Mouse (Mus musculus): Measurements from ENCODE around the gene Nms. TPM values are rescaled to one million over a fixed set of nuclear protein-coding genes. Genes with fewer than 3 reads are reported as not detected.

Nms gene
- polyA plus RNA-seq, 1 experiment from 2014 or later = 0.53 TPM

GRCm38 (mm10) chr1:38985308-38985707 is 46.4 kb downstream of the Nms start, which contains the start of gene Pdcl3:
TSS of gene Pdcl3 (plus strand) at chr1:38985608.
- ATAC-seq = no peak
- Histone ChIP-seq H3K4me2 (ENCODE audit: low read length) (no peak within 1 kb of the TSS), H3K27ac (ENCODE audit: low read depth, low read length) (no peak within 1 kb of the TSS), H3K4me3 (ENCODE audit: low read depth, low read length) (no peak within 1 kb of the TSS), H3K27me3 (replicated peaks; ENCODE audit: control insufficient read depth, insufficient read depth, low read length) (no peaks in the 10 kb centered on the region), H3K9ac (ENCODE audit: low read length) (no peak within 1 kb of the TSS), H3K36me3 (ENCODE audit: control insufficient read depth, insufficient read depth, low read length) (no peaks in the 10 kb centered on the region), H3K9me3 (replicated peaks; ENCODE audit: control insufficient read depth, low read length) (no peaks in the 10 kb centered on the region), H3K4me1 (ENCODE audit: control insufficient read depth, insufficient read depth, low read length) (peaks cover 7% of the 10 kb centered on the region)
- DNase-seq (ENCODE audit: low spot score) = no peak
- 83% methylated on average over 3 of the region's 3 CpGs for WGBS

- peak overlapping the region; percentile 74 for H3K4me3 ChIP-seq (ENCODE audit: low read depth, low read length)
- H3K4me2 ChIP-seq (ENCODE audit: low read length) = peak overlapping the region; percentile 87
- peak overlapping the region; percentile 78 for H3K9ac ChIP-seq (ENCODE audit: low read length)
- H3K9me3 ChIP-seq (replicated peaks; ENCODE audit: control insufficient read depth, low read length) = no peaks in the 10 kb centered on the region
- peak overlapping the region; percentile 6; the same call in 1 of the 2 replicates for H3K27ac ChIP-seq (ENCODE audit: low read depth, low read length)
- H3K36me3 ChIP-seq (ENCODE audit: control insufficient read depth, insufficient read depth, low read length) = peaks cover 9% of the 10 kb centered on the region; the same call in 1 of the 2 replicates
- 4% methylated on average over 38 of the region's 38 CpGs for WGBS
- ATAC-seq (peak; percentile 99), DNase-seq (ENCODE audit: low spot score) (peak; percentile 98)
- H3K4me1 ChIP-seq (ENCODE audit: control insufficient read depth, insufficient read depth, low read length) = peaks cover 7% of the 10 kb centered on the region
- no peaks in the 10 kb centered on the region for H3K27me3 ChIP-seq (replicated peaks; ENCODE audit: control insufficient read depth, insufficient read depth, low read length)
Measured at GRCm38 (mm10) chr1:38987080-38987864, 48.3 kb downstream of the Nms start.

DNA sequence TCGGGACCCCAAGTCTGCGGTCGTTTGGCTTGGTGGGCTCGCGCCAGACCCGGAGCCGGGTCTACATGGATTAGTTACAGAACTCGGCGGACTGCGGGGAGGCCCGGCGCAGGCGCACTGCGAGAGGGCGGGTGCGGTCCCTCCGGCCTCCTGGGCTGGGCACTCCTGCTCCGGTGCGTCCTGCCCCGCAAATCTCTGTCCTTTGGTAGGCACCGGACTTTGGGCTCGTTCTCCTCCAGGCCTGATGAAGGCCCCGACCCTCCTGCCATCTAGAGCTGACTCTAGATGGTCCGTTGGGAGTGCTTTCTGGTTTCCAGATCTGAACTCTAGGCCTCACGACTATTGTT is 48.9 kb downstream of the Nms start:
- H3K9me3 ChIP-seq (replicated peaks; ENCODE audit: control insufficient read depth, low read length) = no peaks in the 10 kb centered on the region
- no peaks in the 10 kb centered on the region for H3K27me3 ChIP-seq (replicated peaks; ENCODE audit: control insufficient read depth, insufficient read depth, low read length)
- DNase-seq (ENCODE audit: low spot score) (no peak), ATAC-seq (peak; percentile 87)
- peak overlapping the region; percentile 74 for H3K4me3 ChIP-seq (ENCODE audit: low read depth, low read length)
- H3K4me2 ChIP-seq (ENCODE audit: low read length) = peak overlapping the region; percentile 87
- H3K36me3 ChIP-seq (ENCODE audit: control insufficient read depth, insufficient read depth, low read length) = peaks cover 14% of the 10 kb centered on the region; the same call in 1 of the 2 replicates
- H3K27ac ChIP-seq (ENCODE audit: low read depth, low read length) = peak overlapping the region; percentile 6; the same call in 1 of the 2 replicates
- 1% methylated on average over 25 of the region's 25 CpGs for WGBS
- H3K4me1 ChIP-seq (ENCODE audit: control insufficient read depth, insufficient read depth, low read length) = peaks cover 7% of the 10 kb centered on the region
- H3K9ac ChIP-seq (ENCODE audit: low read length) = peak overlapping the region; percentile 78

DNA sequence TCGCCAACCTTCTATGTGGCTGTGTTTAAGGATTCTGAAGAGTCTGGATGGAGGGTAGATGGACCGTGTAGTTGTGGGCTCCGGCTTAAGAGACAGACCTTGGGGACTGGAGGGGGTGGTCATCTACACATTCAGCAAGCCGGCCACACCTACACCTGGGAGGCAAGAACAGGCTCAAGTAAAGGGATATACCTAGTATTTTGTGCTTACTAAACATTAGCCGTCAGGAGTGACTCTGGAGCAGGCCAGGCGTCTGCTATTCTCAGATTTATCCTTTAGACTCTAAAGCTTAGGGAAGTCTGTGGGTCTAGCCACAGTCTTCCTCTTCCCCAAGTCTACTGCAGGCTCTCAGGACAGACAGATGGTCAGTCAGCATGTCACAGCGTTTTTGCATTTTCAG is 49.4 kb downstream of the Nms start:
- H3K4me2 ChIP-seq (ENCODE audit: low read length) = peak overlapping the region; percentile 87
- H3K36me3 ChIP-seq (ENCODE audit: control insufficient read depth, insufficient read depth, low read length) = peaks cover 17% of the 10 kb centered on the region
- peaks cover 7% of the 10 kb centered on the region for H3K4me1 ChIP-seq (ENCODE audit: control insufficient read depth, insufficient read depth, low read length)
- no peaks in the 10 kb centered on the region for H3K9me3 ChIP-seq (replicated peaks; ENCODE audit: control insufficient read depth, low read length)
- no peaks in the 10 kb centered on the region for H3K27me3 ChIP-seq (replicated peaks; ENCODE audit: control insufficient read depth, insufficient read depth, low read length)
- H3K4me3 ChIP-seq (ENCODE audit: low read depth, low read length) = peak overlapping the region; percentile 74
- 38% methylated on average over 7 of the region's 7 CpGs for WGBS
- peak; percentile 24 for DNase-seq (ENCODE audit: low spot score)
- H3K9ac ChIP-seq (ENCODE audit: low read length) = peak overlapping the region; percentile 78
- no peak for ATAC-seq
- H3K27ac ChIP-seq (ENCODE audit: low read depth, low read length) = no peak overlapping the region; the same call in 1 of the 2 replicates

DNA sequence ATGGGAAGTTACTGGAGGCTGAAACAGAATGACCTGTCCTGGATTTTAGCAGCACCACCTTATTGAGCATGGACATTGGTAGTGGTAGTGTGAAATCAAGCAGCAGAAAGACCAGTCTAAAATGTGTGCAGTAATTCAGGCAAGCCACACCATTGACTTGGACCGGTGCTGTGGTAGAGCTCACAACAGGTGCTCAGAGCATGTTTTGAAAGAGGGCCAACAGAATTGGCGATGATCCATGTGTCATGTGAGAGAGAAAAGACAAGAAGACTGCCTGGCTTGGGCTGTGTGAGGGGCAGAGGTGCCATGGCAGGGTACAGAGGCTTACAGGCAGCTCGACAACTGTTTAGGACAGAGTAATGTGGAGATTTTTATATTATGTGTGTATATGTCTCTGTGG is 53.4 kb downstream of the Nms start:
- H3K9me3 ChIP-seq (replicated peaks; ENCODE audit: control insufficient read depth, low read length) = no peaks in the 10 kb centered on the region
- H3K27me3 ChIP-seq (replicated peaks; ENCODE audit: control insufficient read depth, insufficient read depth, low read length) = no peaks in the 10 kb centered on the region
- H3K4me1 ChIP-seq (ENCODE audit: control insufficient read depth, insufficient read depth, low read length) = peaks cover 4% of the 10 kb centered on the region
- H3K9ac ChIP-seq (ENCODE audit: low read length) = no peak overlapping the region
- H3K4me2 ChIP-seq (ENCODE audit: low read length) = no peak overlapping the region
- no peak overlapping the region for H3K4me3 ChIP-seq (ENCODE audit: low read depth, low read length)
- H3K36me3 ChIP-seq (ENCODE audit: control insufficient read depth, insufficient read depth, low read length) = peaks cover 55% of the 10 kb centered on the region
- no peak overlapping the region for H3K27ac ChIP-seq (ENCODE audit: low read depth, low read length)
- ATAC-seq = no peak
- 72% methylated on average over 3 of the region's 3 CpGs for WGBS
- no peak for DNase-seq (ENCODE audit: low spot score)

Other genes with a start within 250 kb of the Nms start
- 10.5 and 11.1 TPM in 2 replicates for gene Lonrf2, start 102.4 kb upstream of the Nms start, polyA plus RNA-seq (2014; fragmentation: Nextera tagmentation; extraction: Ambion mirVana)
- 48.7 and 58.2 TPM in 2 replicates for gene Chst10, start 41.0 kb upstream of the Nms start, polyA plus RNA-seq (2014; fragmentation: Nextera tagmentation; extraction: Ambion mirVana)
- gene Pdcl3, start 46.5 kb downstream of the Nms start, polyA plus RNA-seq (2014; fragmentation: Nextera tagmentation; extraction: Ambion mirVana) = 156 and 168 TPM in 2 replicates